Mouse (Mus musculus): ENCODE results near the gene Rhov.

GRCm38 (mm10) chr2:119300819-119301493 lies 29.9 kb upstream of the Rhov start:
- TF ChIP-seq POLR2A (IDR thresholded peaks at IDR 0.05; ENCODE audit: low read depth, low read length), result no peak
- TF ChIP-seq CTCF (conservative IDR thresholded peaks at IDR 0.05; ENCODE audit: insufficient read depth, insufficient read length, low read depth, low read length), result no peak

Data from kidney, adult 2 months (tissue).